Mouse (Mus musculus): ENCODE data around the gene Nod2.

GRCm38 (mm10) chr8:88620931-88621330, 26.2 kb upstream of the Nod2 start:
- TF ChIP-seq POLR2A (IDR thresholded peaks at IDR 0.05; ENCODE audit: control insufficient read depth, low read depth, low read length) (no peak), CTCF (IDR thresholded peaks at IDR 0.05; ENCODE audit: control insufficient read depth, insufficient read depth, insufficient replicate concordance, low read depth, low read length) (no peak)

All from testis, adult 2 months (tissue).